Mouse (Mus musculus): Measurements from ENCODE around the gene Foxn4.

- TF ChIP-seq CTCF (IDR thresholded peaks at IDR 0.05; ENCODE audit: extremely low read depth, insufficient read depth, insufficient read length, insufficient replicate concordance) (no peak), POLR2A (IDR thresholded peaks at IDR 0.05; ENCODE audit: low read depth, low read length) (no peak)
Measured at GRCm38 (mm10) chr5:114264791-114265190, 8.8 kb downstream of the Foxn4 start.
